Mouse (Mus musculus) kidney, postnatal 0 days (tissue): ENCODE results near the gene Ebf4. TPM values are rescaled to one million over a fixed set of nuclear protein-coding genes. Genes with fewer than 3 reads are reported as not detected.
"Not testable (repeated sequence)": the region's sequence is repeated elsewhere in the genome, so short reads cannot be mapped to it uniquely, and the experiment has no call there.

Source experiments
- ATAC-seq: fragments of 200-750 bp; cut with Nextera tagmentation; replicated peaks from 2 replicates; pipeline ENCODE4 v1.8.0; 2017; ENCODE audit warnings: low read depth, moderate number of reproducible peaks, moderate TSS enrichment, moderate library complexity; ENCODE audit not compliant: low FRiP score
- DNase-seq: peaks from one replicate; pipeline ENCODE4 v3.0.0-alpha.2; 2016; ENCODE audit warnings: low spot score
- H3K27ac ChIP-seq: fragments of 300-500 bp; sonication (generic); 2 replicates; pipeline ENCODE4 v1.5.1; 2014; ENCODE audit warnings: mild to moderate bottlenecking
- H3K27me3 ChIP-seq: fragments of 300-500 bp; sonication (generic); 2 replicates; pipeline ENCODE4 v1.6.1; 2014; ENCODE audit warnings: low read length, mixed read lengths; ENCODE audit not compliant: insufficient read depth
- H3K36me3 ChIP-seq: fragments of 300-500 bp; sonication (generic); 2 replicates; pipeline ENCODE4 v1.6.1; 2014; ENCODE audit warnings: low read length, mixed read lengths; ENCODE audit not compliant: insufficient read depth
- H3K4me1 ChIP-seq: fragments of 300-500 bp; sonication (generic); replicated peaks from 2 replicates; pipeline ENCODE4 v1.6.1; 2014; ENCODE audit warnings: antibody characterized with exemption, low read length, mixed read lengths; ENCODE audit not compliant: insufficient read depth
- H3K4me2 ChIP-seq: fragments of 300-500 bp; sonication (generic); 2 replicates; pipeline ENCODE4 v1.6.1; 2014; ENCODE audit warnings: mild to moderate bottlenecking, low read length, moderate library complexity, mixed read lengths
- H3K4me3 ChIP-seq: fragments of 300-500 bp; sonication (generic); replicated peaks from 2 replicates; pipeline ENCODE4 v1.5.1; 2014; ENCODE audit warnings: low read depth, low read length
- H3K9ac ChIP-seq: fragments of 300-500 bp; sonication (generic); 2 replicates; pipeline ENCODE4 v1.6.1; 2014; ENCODE audit warnings: low read depth, low read length
- H3K9me3 ChIP-seq: fragments of 300-500 bp; sonication (generic); replicated peaks from 2 replicates; pipeline ENCODE4 v1.6.1; 2016; ENCODE audit warnings: low read length, inconsistent platforms, mixed read lengths
- CTCF ChIP-seq: IDR thresholded peaks from 2 replicates; pipeline ENCODE4 v1.5.1; 2016; ENCODE audit warnings: antibody characterized with exemption, low read depth, mild to moderate bottlenecking, moderate library complexity
- WGBS: fragments of 180-500 bp; shearing (Covaris S2); extraction: QIAGEN DNeasy Blood & Tissue Kit; methylation state at CpG from one replicate; pipeline ENCODE4 v1.1.7; 2014; 5-methylcytosine and 5-hydroxymethylcytosine counted together
- polyA plus RNA-seq: library from polyadenylated mRNA; unstranded; fragments of >200 nt; fragmentation: Nextera tagmentation; extraction: Ambion mirVana; gene quantifications from 2 replicates; pipeline ENCODE4 v1.2.1, GENCODE M21; 2015

Ebf4 gene
- polyA plus RNA-seq, 1 experiment from 2014 or later = 3.7 TPM

DNA sequence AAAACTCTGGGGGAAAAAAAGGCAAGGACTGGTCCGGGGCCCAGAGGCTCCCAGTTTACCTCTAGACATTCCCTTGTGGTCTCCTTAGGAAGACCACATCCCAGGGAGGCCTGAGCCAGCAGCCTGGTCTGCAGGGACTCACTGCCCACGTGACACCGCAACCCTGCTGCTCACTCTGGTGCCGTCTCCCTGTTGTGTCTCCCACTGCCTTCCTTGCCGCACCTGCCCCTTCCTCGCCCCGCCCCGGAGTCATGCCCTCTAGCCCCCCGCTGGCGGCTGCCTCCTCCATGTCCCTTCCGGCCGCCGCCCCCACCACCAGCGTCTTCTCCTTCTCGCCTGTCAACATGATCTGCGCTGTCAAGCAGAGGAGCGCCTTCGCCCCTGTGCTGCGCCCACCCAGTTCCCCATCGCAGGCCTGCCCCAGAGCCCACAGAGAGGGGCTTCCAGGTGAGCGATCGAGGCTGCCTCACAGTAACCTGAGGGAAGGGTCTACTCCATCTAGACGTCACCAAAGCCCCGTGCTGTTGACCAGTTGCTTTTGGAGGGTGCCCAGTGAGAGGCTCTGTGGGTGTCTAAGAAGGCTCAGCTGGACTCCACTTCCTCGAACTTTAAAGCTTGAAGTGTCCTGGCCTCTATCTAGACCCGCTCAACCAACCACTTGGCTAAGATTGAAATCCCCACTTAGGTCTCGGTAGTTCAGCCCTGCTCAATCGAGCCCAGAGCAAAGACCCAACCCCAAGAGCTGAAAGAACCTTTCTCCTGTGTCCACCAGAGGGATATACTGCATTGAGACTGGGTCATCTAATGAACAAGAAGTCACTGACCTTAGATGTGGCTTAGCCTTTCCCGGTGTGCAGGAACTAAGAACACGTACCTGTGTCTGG, 70.5 kb downstream of the Ebf4 start:
- peak; percentile 59 for TF ChIP-seq CTCF
- H3K27ac ChIP-seq = peak overlapping the region; percentile 11; the same call in 1 of the 2 replicates
- peaks cover 7% of the 10 kb centered on the region; the same call in 1 of the 2 replicates for H3K4me1 ChIP-seq
- peak overlapping the region; percentile 87 for H3K4me2 ChIP-seq
- peak overlapping the region; percentile 61 for H3K9ac ChIP-seq
- H3K36me3 ChIP-seq = no peaks in the 10 kb centered on the region
- peaks cover 22% of the 10 kb centered on the region for H3K27me3 ChIP-seq
- peak; percentile 84 for DNase-seq
- peak; percentile 63; the same call in 1 of the 2 replicates for ATAC-seq
- peak overlapping the region; percentile 48 for H3K4me3 ChIP-seq
- H3K9me3 ChIP-seq = no peaks in the 10 kb centered on the region
- WGBS = 7% methylated on average over 28 of the region's 30 CpGs

DNA sequence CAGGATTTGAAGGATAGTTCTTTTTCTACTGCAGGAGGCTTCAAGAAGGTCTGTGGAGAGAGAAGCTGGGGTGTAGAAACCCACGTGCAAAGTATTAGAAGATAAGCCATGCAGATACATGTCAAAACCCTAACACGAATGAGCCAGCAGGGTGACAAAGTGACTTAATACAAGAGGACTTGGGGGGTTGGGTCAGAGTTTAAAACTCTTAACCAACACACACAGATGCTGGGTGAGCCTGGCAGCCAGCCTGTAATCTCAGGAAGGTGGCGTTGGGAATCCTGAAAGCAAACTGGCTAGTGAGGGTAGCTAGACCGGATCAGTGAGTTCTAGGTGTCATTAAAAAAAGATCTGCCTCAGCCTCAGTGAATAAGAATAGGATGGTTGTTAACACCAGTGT, 72.4 kb downstream of the Ebf4 start:
- ATAC-seq (no peak), DNase-seq (no peak)
- Histone ChIP-seq H3K27ac (no peak overlapping the region), H3K4me1 (peaks cover 7% of the 10 kb centered on the region; the same call in 1 of the 2 replicates), H3K4me3 (no peak overlapping the region), H3K36me3 (no peaks in the 10 kb centered on the region), H3K9me3 (no peaks in the 10 kb centered on the region), H3K9ac (no peak overlapping the region), H3K4me2 (no peak overlapping the region), H3K27me3 (peaks cover 9% of the 10 kb centered on the region; the same call in 1 of the 2 replicates)
- 54% methylated on average over 4 of the region's 4 CpGs for WGBS
- no peak for TF ChIP-seq CTCF

DNA sequence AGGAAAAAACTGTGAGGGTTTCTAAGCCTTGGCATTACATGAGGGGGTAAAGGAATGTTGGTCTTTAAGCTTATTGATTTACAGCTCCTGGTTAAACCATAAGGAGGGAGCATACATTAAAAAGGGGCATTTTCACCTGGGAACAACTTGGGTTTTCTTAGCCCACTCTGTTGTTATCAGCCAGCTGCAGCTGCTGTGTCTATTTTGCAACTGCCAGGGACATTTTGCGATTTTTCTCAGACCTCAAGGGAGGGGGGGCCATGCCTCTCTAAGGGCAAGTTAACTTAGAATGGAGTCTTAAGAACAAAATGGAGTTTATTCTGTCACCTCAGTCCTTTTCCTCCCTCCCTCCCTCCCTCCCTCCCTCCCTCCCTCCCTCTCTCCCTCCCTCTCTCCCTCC, 78.1 kb downstream of the Ebf4 start:
- not testable (repeated sequence) for H3K9ac ChIP-seq

GRCm38 (mm10) chr2:130374951-130375350, 80.0 kb downstream of the Ebf4 start:
- no peak overlapping the region for H3K27ac ChIP-seq
- no peaks in the 10 kb centered on the region for H3K4me1 ChIP-seq
- no peaks in the 10 kb centered on the region for H3K27me3 ChIP-seq
- no peak overlapping the region for H3K4me2 ChIP-seq
- ATAC-seq (no peak), DNase-seq (no peak)
- no peak overlapping the region for H3K9ac ChIP-seq
- 75% methylated on average over 4 of the region's 4 CpGs for WGBS
- H3K4me3 ChIP-seq = no peak overlapping the region
- no peak for TF ChIP-seq CTCF
- H3K36me3 ChIP-seq = no peaks in the 10 kb centered on the region
- H3K9me3 ChIP-seq = no peaks in the 10 kb centered on the region

More for the DNA sequence above, 78.1 kb downstream of the Ebf4 start:
- not testable (repeated sequence) for H3K9me3 ChIP-seq, DNase-seq, H3K27ac ChIP-seq, H3K4me1 ChIP-seq, H3K27me3 ChIP-seq, H3K4me3 ChIP-seq, ATAC-seq, H3K4me2 ChIP-seq, H3K36me3 ChIP-seq
- WGBS = 42% methylated on average over 1 of the region's 1 CpGs

- no peak overlapping the region for H3K9ac ChIP-seq
- ATAC-seq = no peak; the same call in 1 of the 2 replicates
- no peaks in the 10 kb centered on the region for H3K4me1 ChIP-seq
- H3K4me3 ChIP-seq = no peak overlapping the region
- H3K4me2 ChIP-seq = no peak overlapping the region
- H3K27ac ChIP-seq = no peak overlapping the region
- no peaks in the 10 kb centered on the region for H3K9me3 ChIP-seq
- WGBS = 21% methylated on average over 3 of the region's 3 CpGs
- TF ChIP-seq CTCF = no peak
- H3K36me3 ChIP-seq = no peaks in the 10 kb centered on the region
- DNase-seq = peak; percentile 62
- no peaks in the 10 kb centered on the region for H3K27me3 ChIP-seq
Measured at GRCm38 (mm10) chr2:130383205-130383604, 88.2 kb downstream of the Ebf4 start.

GRCm38 (mm10) chr2:130383895-130384294, 88.9 kb downstream of the Ebf4 start:
- 51% methylated on average over 6 of the region's 6 CpGs for WGBS
- no peak for ATAC-seq
- Histone ChIP-seq H3K9me3 (no peaks in the 10 kb centered on the region), H3K4me3 (no peak overlapping the region), H3K27ac (no peak overlapping the region), H3K4me1 (no peaks in the 10 kb centered on the region), H3K9ac (no peak overlapping the region), H3K4me2 (no peak overlapping the region), H3K36me3 (no peaks in the 10 kb centered on the region), H3K27me3 (no peaks in the 10 kb centered on the region)
- TF ChIP-seq CTCF = no peak
- no peak for DNase-seq
